Mouse (Mus musculus) CH12.LX (cell line): Measurements from ENCODE around the gene Vps4a. TPM values are rescaled to one million over a fixed set of nuclear protein-coding genes. Genes with fewer than 3 reads are reported as not detected.

Experiments
- DNase-seq: peaks from one replicate; pipeline ENCODE4 v3.0.0-alpha.2; 2013; ENCODE audit errors: extremely low read depth
- H3K27ac ChIP-seq: 2 replicates; pipeline ENCODE4 v1.5.1; 2012; ENCODE audit warnings: low read depth, mild to moderate bottlenecking, control low read depth, moderate library complexity; ENCODE audit not compliant: insufficient read depth
- H3K27me3 ChIP-seq: replicated peaks from 2 replicates; pipeline ENCODE3; 2012; ENCODE audit warnings: inconsistent platforms
- H3K36me3 ChIP-seq, 2 experiments: replicated peaks in 1 of 2; 2 replicates each; pipeline versions ENCODE3 to v1.6.1; 2012; ENCODE audit warnings: inconsistent platforms in 1 of 2, low read length in 1 of 2, mild to moderate bottlenecking in 1 of 2, mixed read lengths in 1 of 2, moderate library complexity in 1 of 2; ENCODE audit not compliant: control insufficient read depth in 1 of 2, insufficient read depth in 1 of 2
- H3K4me1 ChIP-seq, 2 experiments: 2 replicates each; pipeline ENCODE4 v1.6.1; 2012; ENCODE audit warnings: inconsistent platforms in 1 of 2, moderate library complexity in 1 of 2; ENCODE audit not compliant: insufficient read depth in 2 of 2, control insufficient read depth in 1 of 2
- H3K4me2 ChIP-seq: 2 replicates; pipeline ENCODE4 v1.6.1; 2012; ENCODE audit warnings: low read depth, mild to moderate bottlenecking, control low read depth; ENCODE audit not compliant: poor library complexity, insufficient read depth, severe bottlenecking
- H3K4me3 ChIP-seq, 3 experiments: fragments of 150-350 bp in 1 of 3; sonication (generic) in 1 of 3; replicated peaks in 1 of 3; 2 replicates each; pipeline versions ENCODE3 to v1.5.1; 2011 to 2012; ENCODE audit warnings: low read depth in 2 of 3, low read length in 2 of 3, mild to moderate bottlenecking in 2 of 3, moderate library complexity in 2 of 3, control low read depth in 1 of 3, improper control_type of control experiment in 1 of 3, inconsistent platforms in 1 of 3, mixed read lengths in 1 of 3; ENCODE audit not compliant: poor library complexity in 1 of 3
- H3K79me2 ChIP-seq: replicated peaks from 2 replicates; pipeline ENCODE4 v1.6.1; 2012; ENCODE audit warnings: mild to moderate bottlenecking, moderate library complexity; ENCODE audit not compliant: control insufficient read depth, poor library complexity, insufficient read depth, severe bottlenecking; ENCODE audit errors: extremely low read depth
- H3K9ac ChIP-seq: 2 replicates; pipeline ENCODE4 v1.6.1; 2012; ENCODE audit warnings: low read depth, mild to moderate bottlenecking, control low read depth, moderate library complexity; ENCODE audit not compliant: insufficient read depth
- H3K9me3 ChIP-seq: replicated peaks from 2 replicates; pipeline ENCODE3; 2012; ENCODE audit warnings: low read length, inconsistent platforms, mixed read lengths
- CHD1 ChIP-seq: IDR thresholded peaks from 2 replicates; pipeline ENCODE4 v1.6.1; 2012; ENCODE audit warnings: low read depth, low read length, improper control_type of control experiment, inconsistent platforms
- CHD2 ChIP-seq: IDR thresholded peaks from 2 replicates; pipeline ENCODE4 v1.6.1; 2011; ENCODE audit warnings: low read length, improper control_type of control experiment
- CTCF ChIP-seq, 2 experiments: IDR thresholded peaks in 1 of 2; conservative IDR thresholded peaks in 1 of 2; 2 replicates each; pipeline ENCODE4 v1.5.1; 2011 to 2012; ENCODE audit warnings: low read depth in 2 of 2, low read length in 2 of 2, improper control_type of control experiment in 1 of 2, inconsistent platforms in 1 of 2, mild to moderate bottlenecking in 1 of 2, moderate library complexity in 1 of 2
- ELF1 ChIP-seq: IDR thresholded peaks from 2 replicates; pipeline ENCODE4 v1.6.1; 2014; ENCODE audit warnings: low read depth, mild to moderate bottlenecking, inconsistent platforms, low read length, improper control_type of control experiment
- EP300 ChIP-seq: IDR thresholded peaks from 2 replicates; pipeline ENCODE4 v1.6.1; 2011; ENCODE audit warnings: low read length, improper control_type of control experiment
- ETS1 ChIP-seq: conservative IDR thresholded peaks from 2 replicates; pipeline ENCODE4 v1.6.1; 2012; ENCODE audit warnings: low read depth, mild to moderate bottlenecking, inconsistent platforms, low read length, improper control_type of control experiment, moderate library complexity
- HCFC1 ChIP-seq: IDR thresholded peaks from 2 replicates; pipeline ENCODE4 v1.6.1; 2012; ENCODE audit warnings: low read depth, mild to moderate bottlenecking, inconsistent platforms, low read length, improper control_type of control experiment
- IRF4 ChIP-seq: IDR thresholded peaks from 2 replicates; pipeline ENCODE4 v1.6.1; 2014; ENCODE audit warnings: low read depth, mild to moderate bottlenecking, inconsistent platforms, low read length, improper control_type of control experiment
- JUND ChIP-seq: conservative IDR thresholded peaks from 2 replicates; pipeline ENCODE4 v1.6.1; 2011; ENCODE audit warnings: low read depth, low read length, improper control_type of control experiment
- KAT2A ChIP-seq: IDR thresholded peaks from 2 replicates; pipeline ENCODE4 v1.6.1; 2012; ENCODE audit warnings: low read length, improper control_type of control experiment, inconsistent platforms; ENCODE audit not compliant: insufficient replicate concordance
- MAZ ChIP-seq: IDR thresholded peaks from 2 replicates; pipeline ENCODE4 v1.6.1; 2012; ENCODE audit warnings: low read depth, mild to moderate bottlenecking, inconsistent platforms, low read length, improper control_type of control experiment, moderate library complexity
- MEF2A ChIP-seq: IDR thresholded peaks from 2 replicates; pipeline ENCODE4 v1.6.1; 2014; ENCODE audit warnings: low read depth, mild to moderate bottlenecking, inconsistent platforms, low read length, improper control_type of control experiment, borderline replicate concordance
- MYC ChIP-seq: IDR thresholded peaks from 2 replicates; pipeline ENCODE4 v1.6.1; 2011; ENCODE audit warnings: low read depth, mild to moderate bottlenecking, improper control_type of control experiment, low read length
- NELFE ChIP-seq: IDR thresholded peaks from 2 replicates; pipeline ENCODE4 v1.6.1; 2011; ENCODE audit warnings: low read depth, low read length, improper control_type of control experiment
- NRF1 ChIP-seq: IDR thresholded peaks from 2 replicates; pipeline ENCODE4 v1.6.1; 2014; ENCODE audit warnings: low read depth, mild to moderate bottlenecking, inconsistent platforms, low read length, improper control_type of control experiment, moderate library complexity
- PAX5 ChIP-seq: IDR thresholded peaks from 2 replicates; pipeline ENCODE4 v1.6.1; 2012; ENCODE audit warnings: low read length, inconsistent platforms, mixed read lengths
- POLR2A ChIP-seq: IDR thresholded peaks from 2 replicates; pipeline ENCODE4 v1.6.1; 2011; ENCODE audit warnings: low read depth, mild to moderate bottlenecking, improper control_type of control experiment, low read length
- POLR2AphosphoS2 ChIP-seq: IDR thresholded peaks from 2 replicates; pipeline ENCODE4 v1.6.1; 2011; ENCODE audit warnings: low read depth, low read length, improper control_type of control experiment
- RAD21 ChIP-seq: IDR thresholded peaks from 2 replicates; pipeline ENCODE4 v1.6.1; 2011; ENCODE audit warnings: low read depth, mild to moderate bottlenecking, low read length, improper control_type of control experiment, moderate library complexity
- TBP ChIP-seq: conservative IDR thresholded peaks from 2 replicates; pipeline ENCODE4 v1.6.1; 2011; ENCODE audit warnings: low read depth, low read length, improper control_type of control experiment
- TCF12 ChIP-seq: IDR thresholded peaks from 2 replicates; pipeline ENCODE4 v1.6.1; 2014; ENCODE audit warnings: low read depth, mild to moderate bottlenecking, inconsistent platforms, low read length, improper control_type of control experiment
- UBTF ChIP-seq: IDR thresholded peaks from 2 replicates; pipeline ENCODE4 v1.6.1; 2012; ENCODE audit warnings: low read depth, mild to moderate bottlenecking, inconsistent platforms, low read length, improper control_type of control experiment, moderate library complexity
- ZC3H11A ChIP-seq: IDR thresholded peaks from 2 replicates; pipeline ENCODE4 v1.6.1; 2012; ENCODE audit warnings: low read depth, mild to moderate bottlenecking, inconsistent platforms, low read length, improper control_type of control experiment
- ZMIZ1 ChIP-seq: IDR thresholded peaks from 2 replicates; pipeline ENCODE4 v1.6.1; 2012; ENCODE audit warnings: low read depth, mild to moderate bottlenecking, inconsistent platforms, low read length, improper control_type of control experiment
- ZNF384 ChIP-seq: IDR thresholded peaks from 2 replicates; pipeline ENCODE4 v1.6.1; 2012; ENCODE audit warnings: low read depth, low read length, improper control_type of control experiment, inconsistent platforms
- dilution Hi-C: fragments of 300-500 bp; cut with MboI; formaldehyde crosslinking; loops from 2 replicates; pipeline ENCODE4 v1.14.3; 2020; ENCODE audit warnings: low sequenced_read_pairs; ENCODE audit not compliant: extremely low pct_unique_long_range_greater_than_20kb, extremely low pct_ligation_motif_present
- in situ Hi-C: fragments of 300-500 bp; cut with MboI; formaldehyde crosslinking; loops from 3 replicates; pipeline ENCODE4 v1.14.3; 2019; ENCODE audit warnings: low sequenced_read_pairs, low pct_ligation_motif_present, low pct_unique_long_range_greater_than_20kb, mixed read lengths
- polyA plus RNA-seq: library from polyadenylated mRNA; unstranded; fragments of >175 nt; gene quantifications from 2 replicates; pipeline ENCODE4 v1.2.1, GENCODE M21; 2012; ENCODE audit warnings: low read depth; ENCODE audit not compliant: insufficient read length
- total RNA-seq, 2 experiments: library from RNA; depleted of rRNA; stranded (reverse); fragments of 300-350 nt in 1 of 2; fragments of >200 nt in 1 of 2; gene quantifications; 2 replicates each; pipeline ENCODE4 v1.2.3; 2012 to 2014

Gene Vps4a
- total and polyA plus RNA-seq, 3 experiments = 26.9 to 31.4 (median 27.1) TPM

DNA sequence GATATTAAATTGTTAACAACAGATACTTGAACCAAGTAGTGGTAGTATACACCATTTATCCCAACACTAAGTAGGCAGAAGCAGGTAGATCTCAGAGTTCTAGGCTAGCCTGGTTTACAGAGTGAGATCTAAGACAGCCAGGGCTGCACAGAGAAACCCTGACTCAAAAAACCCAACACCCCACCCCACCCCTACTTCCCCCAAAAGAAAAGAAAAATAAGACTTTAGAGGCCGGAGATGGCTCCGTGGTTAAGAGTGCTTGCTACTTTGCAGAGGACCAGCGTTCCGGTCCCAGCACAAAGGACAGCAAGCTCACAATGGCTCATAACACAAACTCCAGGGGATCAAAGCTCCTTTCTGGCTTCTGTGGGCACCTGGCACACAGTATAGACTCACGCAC lies 55.0 kb downstream of the Vps4a start:
- no peak overlapping the region for H3K4me2 ChIP-seq
- in situ Hi-C loops = no loop called here
- dilution Hi-C loops = no loop called here
- H3K4me1 ChIP-seq = no peaks in the 10 kb centered on the region
- H3K9me3 ChIP-seq = no peaks in the 10 kb centered on the region
- H3K9ac ChIP-seq = no peak overlapping the region
- no peak for TF ChIP-seq UBTF
- no peak for TF ChIP-seq ELF1
- TF ChIP-seq NELFE = no peak
- TF ChIP-seq PAX5 = no peak
- TF ChIP-seq NRF1 = no peak
- TF ChIP-seq CHD2 = no peak
- no peak for TF ChIP-seq JUND
- TF ChIP-seq MAZ = no peak
- no peak for TF ChIP-seq TBP
- TF ChIP-seq ZC3H11A = no peak
- TF ChIP-seq RAD21 = no peak
- TF ChIP-seq MYC = no peak
- TF ChIP-seq TCF12 = no peak
- no peak for TF ChIP-seq CTCF (conservative IDR thresholded peaks at IDR 0.05 in 1 of 2, IDR thresholded peaks at IDR 0.05 in 1 of 2; ENCODE audit: low read depth in 2 of 2, low read length in 2 of 2)
- no peak for TF ChIP-seq CHD1
- TF ChIP-seq HCFC1 = no peak
- H3K27me3 ChIP-seq = no peaks in the 10 kb centered on the region
- DNase-seq = no peak
- H3K79me2 ChIP-seq = peaks cover 9% of the 10 kb centered on the region
- H3K4me3 ChIP-seq = no peak overlapping the region
- no peak overlapping the region for H3K27ac ChIP-seq
- peaks cover 48 to 83% of the 10 kb centered on the region in 2 experiments for H3K36me3 ChIP-seq

- DNase-seq = no peak
- no peaks in the 10 kb centered on the region for H3K9me3 ChIP-seq
- TF ChIP-seq CTCF (conservative IDR thresholded peaks at IDR 0.05 in 1 of 2, IDR thresholded peaks at IDR 0.05 in 1 of 2; ENCODE audit: low read depth in 2 of 2, low read length in 2 of 2) (no peak), EP300 (no peak), RAD21 (no peak), IRF4 (no peak), PAX5 (no peak), POLR2AphosphoS2 (no peak), NRF1 (no peak), KAT2A (no peak), HCFC1 (no peak), ZNF384 (no peak), MYC (no peak), ZC3H11A (no peak), CHD2 (no peak), CHD1 (no peak), ETS1 (no peak), POLR2A (no peak), ZMIZ1 (no peak), MEF2A (no peak)
- TF ChIP-seq, all 38 proteins: peak for 0
- peaks cover 46 to 79% of the 10 kb centered on the region in 2 experiments for H3K36me3 ChIP-seq
- H3K4me3 ChIP-seq = no peak overlapping the region
- no peak overlapping the region for H3K27ac ChIP-seq
- dilution Hi-C loops (no loop called here), in situ Hi-C loops (no loop called here)
- no peak overlapping the region for H3K4me2 ChIP-seq
- peaks cover 0 to 7% of the 10 kb centered on the region in 2 experiments; a peak in 1 of 4 replicates for H3K4me1 ChIP-seq
- no peak overlapping the region for H3K9ac ChIP-seq
- H3K79me2 ChIP-seq = peaks cover 20% of the 10 kb centered on the region
- H3K27me3 ChIP-seq = no peaks in the 10 kb centered on the region
Measured at GRCm38 (mm10) chr8:107088526-107089063, 57.6 kb downstream of the Vps4a start.
